Mouse (Mus musculus): ENCODE measurements around the gene A430033K04Rik. TPM values are rescaled to one million over a fixed set of nuclear protein-coding genes. Genes with fewer than 3 reads are reported as not detected.

Gene A430033K04Rik
- total and polyA plus RNA-seq, 3 experiments = 2.1 to 2.6 TPM; not detected in 1

DNA sequence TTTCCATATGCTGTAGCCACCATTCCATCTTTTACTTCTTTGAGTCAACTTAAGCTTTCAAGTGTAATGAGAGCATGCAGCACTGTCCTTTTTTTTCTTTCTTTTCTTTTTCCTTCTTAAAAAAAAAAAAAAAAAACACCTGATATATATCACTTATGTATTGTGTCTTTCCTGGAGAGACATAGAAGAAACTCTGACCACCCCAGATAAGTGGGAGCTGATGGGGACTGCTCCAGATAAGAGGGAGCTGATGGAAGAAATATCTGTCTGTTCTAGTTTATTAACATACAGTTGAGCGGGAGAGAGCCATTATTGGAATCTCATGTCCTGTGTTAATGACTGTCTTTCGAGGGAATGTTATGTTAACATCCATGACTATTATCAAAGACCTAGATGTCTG lies 13.8 kb downstream of the A430033K04Rik start (continued):
- TF ChIP-seq NELFE (IDR thresholded peaks at IDR 0.05; ENCODE audit: low read depth, low read length) (no peak), CHD2 (IDR thresholded peaks at IDR 0.05; ENCODE audit: low read length) (no peak), MAX (IDR thresholded peaks at IDR 0.05; ENCODE audit: low read length) (no peak), BHLHE40 (IDR thresholded peaks at IDR 0.05; ENCODE audit: borderline replicate concordance, low read depth, low read length) (no peak), JUND (IDR thresholded peaks at IDR 0.05; ENCODE audit: low read depth, low read length) (no peak), SMC3 (IDR thresholded peaks at IDR 0.05; ENCODE audit: low read depth, low read length) (no peak), MYB (IDR thresholded peaks at IDR 0.05; ENCODE audit: low read depth, low read length) (no peak)

- Histone ChIP-seq H3K36me3 (ENCODE audit: control insufficient read depth in 1 of 2, insufficient read depth in 2 of 2, low read length in 2 of 2) (peaks cover 0 to 12% of the 10 kb centered on the region in 2 experiments; a peak in 2 of 4 replicates), H3K9ac (ENCODE audit: control insufficient read depth, low read depth, low read length, poor library complexity, severe bottlenecking) (no peak overlapping the region), H3K4me3 (ENCODE audit: control insufficient read depth in 1 of 2, insufficient read depth in 1 of 2, low read depth in 2 of 2, low read length in 2 of 2) (no peak overlapping the region), H3K27ac (ENCODE audit: control insufficient read depth, low read depth, low read length) (no peak overlapping the region), H3K27me3 (ENCODE audit: control insufficient read depth in 1 of 2, insufficient read depth in 2 of 2, low read length in 2 of 2) (no peaks in the 10 kb centered on the region), H3K9me3 (replicated peaks; ENCODE audit: insufficient read depth, low read length) (no peaks in the 10 kb centered on the region), H3K4me1 (ENCODE audit: control insufficient read depth in 1 of 2, insufficient read depth in 2 of 2, low read length in 2 of 2) (peaks cover 4 to 5% of the 10 kb centered on the region in 2 experiments; a peak in 3 of 4 replicates), H3K79me2 (ENCODE audit: control insufficient read depth, insufficient read depth, low read length, poor library complexity) (no peaks in the 10 kb centered on the region; the same call in 1 of the 2 replicates)
- no peak for TF ChIP-seq UBTF (IDR thresholded peaks at IDR 0.05; ENCODE audit: borderline replicate concordance, insufficient read depth, low read depth, low read length)
- TF ChIP-seq CTCF (IDR thresholded peaks at IDR 0.05 in 2 of 3, conservative IDR thresholded peaks at IDR 0.05 in 1 of 3; ENCODE audit: control insufficient read depth in 1 of 3, insufficient read depth in 1 of 3, low read depth in 2 of 3, low read length in 3 of 3, poor library complexity in 1 of 3, severe bottlenecking in 1 of 3) = no peak
- no peak for TF ChIP-seq GATA1 (IDR thresholded peaks at IDR 0.05; ENCODE audit: low read depth, low read length)
- no peak for TF ChIP-seq POLR2AphosphoS5 (IDR thresholded peaks at IDR 0.05; ENCODE audit: borderline replicate concordance, low read depth, low read length)
- TF ChIP-seq ZKSCAN1 (IDR thresholded peaks at IDR 0.05; ENCODE audit: low read depth, low read length) = no peak
- no peak for TF ChIP-seq ZMIZ1 (IDR thresholded peaks at IDR 0.05; ENCODE audit: low read depth, low read length)
- TF ChIP-seq ZNF384 (IDR thresholded peaks at IDR 0.05; ENCODE audit: low read depth, low read length) = no peak
- TF ChIP-seq POLR2AphosphoS2 (IDR thresholded peaks at IDR 0.05; ENCODE audit: low read length) = no peak
- no peak for DNase-seq (ENCODE audit: low read depth, low spot score)
Measured at GRCm38 (mm10) chr5:138641081-138641480, 18.4 kb downstream of the A430033K04Rik start.

DNA sequence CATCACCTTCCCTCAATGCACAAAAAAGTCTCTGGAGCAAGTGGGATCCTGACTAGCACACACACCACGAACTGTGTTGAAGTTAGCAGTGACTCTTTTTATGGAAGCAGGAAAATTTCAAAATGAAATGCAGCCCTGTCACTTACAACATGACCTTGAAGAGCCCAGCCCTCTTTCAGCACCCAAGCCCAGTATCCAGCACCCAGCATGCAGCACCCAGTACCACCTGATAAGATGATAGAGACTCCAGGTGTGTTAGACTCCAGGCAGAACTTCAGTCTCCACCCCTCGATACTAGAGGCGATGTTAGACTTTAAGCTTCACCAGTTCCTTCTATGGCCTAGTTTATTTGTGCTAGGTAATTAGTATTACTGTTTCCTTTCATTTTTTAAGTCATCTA lies 19.1 kb downstream of the A430033K04Rik start:
- H3K27me3 ChIP-seq (ENCODE audit: control insufficient read depth in 1 of 2, insufficient read depth in 2 of 2, low read length in 2 of 2) = no peaks in the 10 kb centered on the region
- no peaks in the 10 kb centered on the region for H3K9me3 ChIP-seq (replicated peaks; ENCODE audit: insufficient read depth, low read length)
- peak overlapping the region; percentile 45; the same call in 1 of the 2 replicates for H3K27ac ChIP-seq (ENCODE audit: control insufficient read depth, low read depth, low read length)
- H3K4me3 ChIP-seq (ENCODE audit: control insufficient read depth in 1 of 2, insufficient read depth in 1 of 2, low read depth in 2 of 2, low read length in 2 of 2) = no peak overlapping the region
- H3K9ac ChIP-seq (ENCODE audit: control insufficient read depth, low read depth, low read length, poor library complexity, severe bottlenecking) = no peak overlapping the region
- no peaks in the 10 kb centered on the region; the same call in 1 of the 2 replicates for H3K79me2 ChIP-seq (ENCODE audit: control insufficient read depth, insufficient read depth, low read length, poor library complexity)
- peaks cover 3 to 5% of the 10 kb centered on the region in 2 experiments; a peak in 3 of 4 replicates for H3K4me1 ChIP-seq (ENCODE audit: control insufficient read depth in 1 of 2, insufficient read depth in 2 of 2, low read length in 2 of 2)
- peak; percentile 67 for DNase-seq (ENCODE audit: low read depth, low spot score)
- H3K36me3 ChIP-seq (ENCODE audit: control insufficient read depth in 1 of 2, insufficient read depth in 2 of 2, low read length in 2 of 2) = peaks cover 0 to 5% of the 10 kb centered on the region in 2 experiments; a peak in 2 of 4 replicates
- TF ChIP-seq CHD1 (IDR thresholded peaks at IDR 0.05; ENCODE audit: low read depth, low read length) (no peak), ZKSCAN1 (IDR thresholded peaks at IDR 0.05; ENCODE audit: low read depth, low read length) (no peak), KAT2A (conservative IDR thresholded peaks at IDR 0.05; ENCODE audit: low read depth, low read length) (no peak), TCF12 (IDR thresholded peaks at IDR 0.05; ENCODE audit: low read depth, low read length) (peak; percentile 70), SIN3A (IDR thresholded peaks at IDR 0.05; ENCODE audit: low read length) (peak; percentile 26; the same call in 1 of the 2 replicates), HCFC1 (IDR thresholded peaks at IDR 0.05; ENCODE audit: low read depth, low read length) (no peak), ETS1 (IDR thresholded peaks at IDR 0.05; ENCODE audit: low read depth, low read length) (peak; percentile 61), MEF2A (IDR thresholded peaks at IDR 0.05; ENCODE audit: extremely low read depth, insufficient replicate concordance, low read depth, low read length, poor library complexity, severe bottlenecking) (no peak), POLR2AphosphoS5 (IDR thresholded peaks at IDR 0.05; ENCODE audit: borderline replicate concordance, low read depth, low read length) (no peak), POLR2AphosphoS2 (IDR thresholded peaks at IDR 0.05; ENCODE audit: low read length) (no peak), MYC (IDR thresholded peaks at IDR 0.05; ENCODE audit: low read depth, low read length) (no peak), TAL1 (IDR thresholded peaks at IDR 0.05; ENCODE audit: low read length) (0 out of 2 replicates have a peak, but pooled peaks have one; percentile 16), RCOR1 (IDR thresholded peaks at IDR 0.05; ENCODE audit: low read depth, low read length) (no peak), UBTF (IDR thresholded peaks at IDR 0.05; ENCODE audit: borderline replicate concordance, insufficient read depth, low read depth, low read length) (no peak), RAD21 (IDR thresholded peaks at IDR 0.05; ENCODE audit: low read depth, low read length) (no peak), EP300 (IDR thresholded peaks at IDR 0.05; ENCODE audit: low read depth in 1 of 2, low read length in 2 of 2) (peak; percentile 23 to 43; a peak in 2 of 4 replicates), NELFE (IDR thresholded peaks at IDR 0.05; ENCODE audit: low read depth, low read length) (no peak), MAZ (IDR thresholded peaks at IDR 0.05; ENCODE audit: low read depth, low read length) (no peak), E2F4 (IDR thresholded peaks at IDR 0.05; ENCODE audit: borderline replicate concordance, low read depth, low read length) (no peak)

Measured in MEL (cell line).